Mouse (Mus musculus): Measurements from ENCODE around the gene Hist1h1t.
"Not testable (repeated sequence)": the region's sequence is repeated elsewhere in the genome, so short reads cannot be mapped to it uniquely, and the experiment has no call there.

The Hist1h1t gene

GRCm38 (mm10) chr13:23695514-23695913 lies at the start of gene Hist1h1t:
Hist1h1t (plus strand) TSS chr13:23695814.
- no peak for DNase-seq

GRCm38 (mm10) chr13:23659636-23660366 lies 35.8 kb upstream of the Hist1h1t start:
- DNase-seq = no peak

- DNase-seq = no peak
Observed at GRCm38 (mm10) chr13:23662536-23662935, 33.1 kb upstream of the Hist1h1t start.

DNA sequence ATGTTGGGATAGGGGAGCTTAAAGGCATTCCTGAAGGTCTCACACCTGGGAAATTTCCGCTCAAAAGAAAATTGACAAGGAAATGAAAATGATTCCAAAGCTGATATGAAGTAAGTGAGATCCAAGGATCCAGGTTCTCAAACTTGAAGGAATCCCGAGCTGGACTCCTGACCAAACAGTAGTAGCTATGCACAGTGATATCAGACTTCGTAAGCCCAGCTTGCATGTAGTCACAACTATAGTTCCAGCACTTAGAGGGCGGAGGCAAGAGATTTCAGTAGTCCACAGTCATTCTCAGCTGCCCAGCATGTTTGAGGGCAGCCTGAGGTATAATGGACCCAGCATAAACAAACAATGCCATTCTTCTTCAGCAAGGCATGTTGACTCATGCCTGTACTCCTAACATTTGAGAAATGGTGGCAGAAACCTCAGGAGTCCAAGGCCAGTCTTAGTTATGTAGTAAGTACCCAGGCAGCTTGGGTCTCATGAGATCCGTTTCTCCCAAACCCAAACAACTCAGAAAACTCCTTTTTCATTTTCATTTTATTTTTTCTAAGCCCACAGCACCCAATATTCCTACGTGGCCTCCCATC lies 13.5 kb upstream of the Hist1h1t start:
- DNase-seq = no peak

- no peak for DNase-seq
Observed at GRCm38 (mm10) chr13:23682623-23682946, 13.0 kb upstream of the Hist1h1t start.

DNA sequence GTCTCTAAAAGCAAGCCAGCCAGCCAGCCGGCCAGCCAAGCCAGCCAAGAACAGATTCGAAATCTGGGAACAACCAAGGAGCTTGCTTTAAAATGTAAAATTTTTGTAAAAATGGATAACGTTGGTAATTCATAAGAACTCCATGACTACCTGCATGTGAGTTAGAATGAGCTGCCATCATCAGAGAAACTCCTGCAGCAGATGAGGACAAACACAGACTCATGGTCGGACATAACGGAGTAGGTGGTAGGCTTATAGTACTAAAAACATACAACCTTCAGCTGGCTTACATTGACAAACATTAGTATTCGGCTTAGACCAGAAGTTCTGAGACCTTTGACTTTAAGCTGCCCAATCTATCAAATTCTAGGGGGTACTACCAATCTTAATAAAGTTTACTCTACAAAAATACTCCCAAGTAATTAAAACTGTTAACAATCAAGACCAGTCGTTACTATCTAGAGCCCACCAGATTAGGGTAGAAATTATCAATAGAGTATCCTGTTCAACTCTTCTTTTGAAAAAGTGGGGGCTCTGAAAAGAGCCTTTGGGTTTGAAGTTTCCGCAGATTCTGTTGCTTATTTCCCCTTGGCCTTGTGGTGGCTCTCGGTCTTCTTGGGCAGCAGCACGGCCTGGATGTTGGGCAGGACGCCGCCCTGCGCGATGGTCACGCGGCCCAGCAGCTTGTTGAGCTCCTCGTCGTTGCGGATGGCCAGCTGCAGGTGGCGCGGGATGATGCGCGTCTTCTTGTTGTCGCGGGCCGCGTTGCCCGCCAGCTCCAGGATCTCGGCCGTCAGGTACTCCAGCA lies 12.5 kb upstream of the Hist1h1t start:
- DNase-seq = not testable (repeated sequence)

- DNase-seq = peak; percentile 86 to 89
Observed at GRCm38 (mm10) chr13:23683755-23684281, 11.8 kb upstream of the Hist1h1t start, which contains the start of the genes Hist1h2ac and Hist1h2bc. Hist1h2ac (minus strand) TSS chr13:23683948. Hist1h2bc (plus strand) TSS chr13:23684199.

- peak; percentile 31 to 69 for DNase-seq
Observed at GRCm38 (mm10) chr13:23684295-23684945, 11.2 kb upstream of the Hist1h1t start.

DNA sequence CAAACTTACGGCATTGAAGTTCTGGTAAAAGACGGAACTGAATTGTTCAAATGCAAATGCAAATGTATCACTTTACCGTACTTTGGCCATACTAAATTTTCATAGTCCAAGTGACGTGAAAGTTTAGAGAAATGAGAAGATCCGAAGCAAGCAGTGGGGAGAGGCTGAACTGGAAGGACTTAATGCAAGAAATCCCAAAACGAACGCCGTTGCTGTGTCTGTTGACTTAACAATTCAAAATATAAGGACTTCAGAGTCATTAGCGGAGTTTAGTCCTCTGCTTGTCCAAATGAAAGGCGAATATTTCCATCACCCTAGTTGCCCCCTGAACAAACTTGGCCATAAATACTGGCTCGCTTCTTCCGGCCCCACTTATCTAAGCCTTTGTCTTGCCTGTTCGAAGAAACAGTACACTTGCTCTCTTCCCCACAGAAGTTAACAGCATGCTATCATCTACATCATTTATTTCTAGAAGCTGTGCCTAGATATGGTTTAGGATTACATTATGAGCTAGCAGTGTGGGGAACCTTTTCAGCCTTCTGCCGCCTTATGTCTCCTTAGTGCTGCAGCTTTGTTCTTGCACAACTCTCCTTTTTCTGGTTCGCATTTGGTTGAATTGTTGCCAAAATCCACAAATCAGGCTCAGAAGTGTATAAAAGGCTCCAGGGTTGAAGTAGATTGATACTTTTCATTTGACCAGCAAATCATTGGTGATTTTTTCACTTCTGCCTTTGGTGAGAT lies 10.3 kb upstream of the Hist1h1t start:
- peak in 1 of 2 experiments; percentile 50 for DNase-seq

DNA sequence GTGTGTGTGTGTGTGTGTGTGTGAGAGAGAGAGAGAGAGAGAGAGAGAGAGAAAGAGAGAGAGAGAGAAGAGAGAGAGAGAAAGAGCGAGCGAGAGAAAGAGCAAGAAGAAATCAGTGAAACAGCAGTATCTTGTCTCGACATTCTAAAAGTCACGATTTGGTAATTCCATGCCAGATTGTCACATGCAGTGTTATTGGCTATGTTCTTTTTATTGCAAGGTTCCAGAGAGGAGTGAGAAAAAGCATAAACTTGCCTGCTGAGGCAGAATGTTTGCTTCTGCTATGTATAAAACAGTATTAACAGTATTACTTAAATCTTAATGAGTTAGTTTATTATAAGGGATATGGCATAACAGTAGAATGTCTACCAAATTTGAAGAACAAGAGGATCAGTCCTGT lies 9.6 kb upstream of the Hist1h1t start:
- no peak for DNase-seq

GRCm38 (mm10) chr13:23687181-23687580 lies 8.4 kb upstream of the Hist1h1t start:
- no peak for DNase-seq

- no peak for DNase-seq
Observed at GRCm38 (mm10) chr13:23687907-23688306, 7.7 kb upstream of the Hist1h1t start.

- DNase-seq = no peak
Observed at GRCm38 (mm10) chr13:23688956-23689355, 6.7 kb upstream of the Hist1h1t start.

DNA sequence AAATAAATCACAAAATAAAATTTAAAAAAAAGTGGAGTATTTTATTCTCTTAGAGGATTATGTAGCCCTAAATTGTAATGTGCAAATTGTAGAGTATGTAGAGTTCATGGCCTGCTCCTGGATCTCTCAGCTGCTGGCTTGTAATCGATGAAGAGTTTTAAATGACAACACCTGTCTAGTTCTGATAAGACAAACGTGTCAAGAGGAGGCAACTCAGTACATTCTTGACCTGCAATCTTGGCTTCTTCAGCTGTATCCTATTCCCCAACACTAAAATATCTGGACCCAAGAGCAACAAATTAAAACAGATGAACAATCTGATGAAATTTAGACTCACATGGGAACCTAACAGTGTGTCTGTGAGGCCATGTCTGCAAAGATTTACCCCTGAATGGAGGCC lies 6.2 kb upstream of the Hist1h1t start:
- no peak for DNase-seq

DNA sequence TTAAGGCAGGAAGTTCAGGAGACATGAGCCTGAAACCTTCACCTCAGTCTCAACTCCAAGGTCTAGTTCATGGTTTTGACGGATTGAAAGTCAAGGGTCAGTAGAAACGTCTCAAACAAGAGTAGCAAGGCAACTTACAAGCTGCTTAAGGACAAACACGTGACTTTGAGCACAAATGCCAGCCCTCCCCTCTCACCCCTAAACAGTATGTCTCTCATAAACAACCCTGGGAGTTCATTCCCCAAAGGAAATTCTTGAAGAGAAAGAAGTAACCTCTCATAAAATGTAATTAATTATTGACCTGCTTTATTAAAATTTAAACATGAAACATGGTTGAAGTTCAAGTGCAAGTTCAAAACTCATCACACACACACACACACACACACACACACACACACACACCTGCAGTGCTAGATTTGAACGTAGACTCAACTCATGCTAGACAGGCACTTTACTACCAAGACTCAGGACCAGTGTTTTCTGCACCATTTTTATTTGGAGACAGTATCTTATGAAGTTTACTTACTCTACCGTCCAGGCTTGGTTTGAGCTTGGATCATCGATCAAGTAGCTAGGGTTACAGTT lies 1.7 kb upstream of the Hist1h1t start:
- no peak for DNase-seq

DNA sequence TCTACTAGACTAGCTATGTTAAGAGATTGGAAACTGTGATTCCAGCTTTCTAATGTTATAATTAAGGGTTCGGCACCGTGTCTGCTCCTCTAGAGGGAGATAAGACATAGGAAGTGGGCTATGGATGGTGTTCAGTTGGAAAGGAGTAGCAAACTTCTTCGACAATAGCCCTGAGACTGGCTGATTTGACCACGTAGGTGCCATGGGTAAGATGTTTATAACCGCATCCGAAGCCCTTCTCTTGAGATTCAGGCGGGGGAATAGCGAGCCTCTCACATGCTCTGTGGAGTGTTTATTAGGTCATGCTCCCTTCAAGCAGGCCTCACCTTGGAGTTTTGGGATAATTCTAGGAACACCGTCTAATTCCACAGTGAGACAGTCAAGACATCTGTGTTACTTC lies 658 bp upstream of the Hist1h1t start:
- no peak for DNase-seq

- no peak for DNase-seq
Observed at GRCm38 (mm10) chr13:23696061-23696474, 454 bp downstream of the Hist1h1t start.

DNA sequence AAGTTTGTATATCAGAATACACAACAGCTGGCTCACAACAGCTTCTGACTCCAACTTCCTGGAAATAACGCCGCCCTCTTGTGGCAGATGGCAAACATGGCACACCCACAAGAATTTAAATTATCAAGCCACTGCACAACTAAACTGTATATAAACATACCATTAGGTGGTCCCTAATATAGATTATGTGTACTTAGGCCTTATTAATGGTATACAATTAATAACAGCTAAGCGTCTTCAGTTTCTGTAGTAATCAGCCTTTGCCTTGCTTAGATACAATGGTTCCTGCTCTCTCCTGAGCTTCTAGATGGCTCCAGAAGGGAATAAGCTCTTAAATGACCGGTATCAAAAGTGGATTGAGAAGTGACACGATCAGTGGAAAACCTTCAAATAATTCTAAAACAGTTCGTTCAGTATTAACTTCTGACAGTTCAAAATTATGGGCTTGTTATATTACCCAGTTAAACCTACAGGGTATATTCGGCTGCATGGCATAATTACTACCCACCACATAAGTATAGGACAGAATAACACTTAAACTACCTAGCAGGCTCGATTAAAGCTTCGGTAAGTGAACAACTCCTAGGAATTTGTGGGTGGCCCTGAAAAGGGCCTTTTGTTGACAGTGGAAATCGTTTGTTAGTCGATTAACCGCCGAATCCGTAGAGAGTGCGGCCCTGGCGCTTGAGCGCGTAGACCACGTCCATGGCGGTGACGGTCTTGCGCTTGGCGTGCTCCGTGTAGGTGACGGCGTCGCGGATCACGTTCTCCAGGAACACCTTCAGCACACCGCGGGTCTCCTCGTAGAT lies 2.1 kb downstream of the Hist1h1t start:
- DNase-seq = peak; percentile 59 to 63

DNA sequence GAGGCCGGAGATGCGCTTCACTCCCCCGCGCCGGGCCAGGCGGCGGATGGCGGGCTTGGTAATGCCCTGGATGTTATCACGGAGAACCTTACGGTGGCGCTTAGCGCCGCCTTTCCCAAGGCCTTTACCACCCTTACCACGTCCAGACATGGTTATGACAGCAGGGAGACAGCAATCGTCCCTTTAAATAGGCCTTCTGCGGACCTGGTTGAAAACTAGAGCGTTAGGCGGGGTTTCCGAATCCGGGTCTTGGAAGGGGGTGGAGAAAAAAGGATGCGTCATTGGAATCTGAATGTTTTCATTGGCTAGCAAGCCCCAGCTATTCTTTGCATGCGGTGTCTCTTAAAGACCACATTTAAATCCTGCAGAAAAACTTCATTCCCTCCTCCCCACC lies 2.7 kb downstream of the Hist1h1t start, which contains the start of gene Hist1h4c:
Gene Hist1h4c (minus strand): TSS at position 155 of the 394 bp plus-strand sequence.
- peak; percentile 99 for DNase-seq

DNA sequence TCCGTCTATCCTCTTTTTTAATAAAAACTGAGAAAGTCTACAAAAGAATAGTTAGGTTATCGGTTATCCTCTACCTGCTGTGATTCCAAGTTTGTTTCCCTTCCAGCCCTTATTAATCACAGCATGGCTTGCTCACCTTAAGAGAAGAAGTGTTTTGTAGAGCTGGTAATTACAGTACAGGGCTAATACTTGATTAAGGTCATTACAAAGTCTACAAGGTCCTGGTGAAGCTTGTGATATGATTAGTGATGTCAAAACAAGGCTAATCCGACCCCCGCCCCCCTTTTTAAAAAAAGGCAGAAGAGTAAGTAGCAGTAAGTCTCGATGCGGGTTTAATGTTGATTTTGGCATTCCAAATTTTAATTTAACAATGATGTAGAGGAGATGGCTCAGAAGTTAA lies 3.4 kb downstream of the Hist1h1t start:
- DNase-seq = no peak

GRCm38 (mm10) chr13:23699767-23700166 lies 4.2 kb downstream of the Hist1h1t start:
- no peak for DNase-seq

Measured in lung, adult 18-20 months (tissue).